Mouse (Mus musculus) lung, postnatal 36 days (tissue): ENCODE data around the gene Wdr27.
"Not testable (repeated sequence)": the region's sequence is repeated elsewhere in the genome, so short reads cannot be mapped to it uniquely, and the experiment has no call there.

Source experiments
- DNase-seq: peaks from one replicate; pipeline ENCODE4 v3.0.0; 2022; ENCODE audit warnings: mixed read lengths

Wdr27 gene

DNA sequence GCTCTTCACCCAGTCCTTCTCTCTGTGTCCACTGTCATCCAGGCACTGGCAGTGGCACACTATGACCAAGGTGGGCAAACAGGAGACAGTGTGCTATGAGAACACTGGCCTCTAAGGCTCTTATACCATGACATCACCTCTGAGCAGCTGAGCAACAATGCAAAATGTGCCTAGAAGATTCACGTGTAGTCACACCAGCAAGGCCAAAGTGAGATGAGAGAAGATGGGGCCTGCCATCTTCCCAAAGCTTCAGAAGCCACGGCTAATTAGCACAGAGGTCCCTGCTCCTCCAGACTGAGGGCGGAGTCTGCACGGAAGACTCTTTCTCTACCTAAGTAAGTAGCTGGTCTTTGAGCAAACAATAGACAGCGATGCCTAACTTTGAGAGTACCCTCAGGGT lies 14.3 kb downstream of the Wdr27 start:
- DNase-seq: no peak

GRCm38 (mm10) chr17:14927644-14928218 lies 15.2 kb downstream of the Wdr27 start:
- no peak for DNase-seq

GRCm38 (mm10) chr17:14921582-14921981 lies 21.4 kb downstream of the Wdr27 start:
- DNase-seq: no peak

- DNase-seq: no peak
These were observed 25.1 kb downstream of the Wdr27 start for GRCm38 (mm10) chr17:14917866-14918265.

- DNase-seq: no peak
These were observed 28.6 kb downstream of the Wdr27 start for GRCm38 (mm10) chr17:14914401-14914800.

DNA sequence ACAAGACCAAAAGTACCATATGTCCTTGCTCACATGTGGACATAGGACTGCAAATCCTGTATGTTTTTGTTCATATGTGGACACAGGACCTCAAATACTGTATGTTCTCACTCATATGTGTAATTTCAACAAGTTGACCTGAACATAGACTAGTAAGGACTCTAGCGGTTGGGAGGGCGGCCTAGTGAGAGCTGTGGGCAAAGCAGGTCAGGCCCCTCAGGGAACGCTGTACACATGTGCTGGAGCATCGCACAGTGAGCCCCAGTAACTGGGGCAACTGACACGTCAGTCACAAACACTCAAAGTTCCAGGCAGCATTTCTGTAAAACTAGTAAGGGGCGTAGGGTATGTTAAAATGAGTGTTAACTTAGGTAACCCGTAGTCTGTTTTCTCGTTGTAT lies 30.0 kb downstream of the Wdr27 start:
- no peak for DNase-seq

- no peak for DNase-seq
These were observed 30.5 kb downstream of the Wdr27 start for GRCm38 (mm10) chr17:14912420-14912819.

GRCm38 (mm10) chr17:14910771-14911170 lies 32.2 kb downstream of the Wdr27 start:
- no peak for DNase-seq

DNA sequence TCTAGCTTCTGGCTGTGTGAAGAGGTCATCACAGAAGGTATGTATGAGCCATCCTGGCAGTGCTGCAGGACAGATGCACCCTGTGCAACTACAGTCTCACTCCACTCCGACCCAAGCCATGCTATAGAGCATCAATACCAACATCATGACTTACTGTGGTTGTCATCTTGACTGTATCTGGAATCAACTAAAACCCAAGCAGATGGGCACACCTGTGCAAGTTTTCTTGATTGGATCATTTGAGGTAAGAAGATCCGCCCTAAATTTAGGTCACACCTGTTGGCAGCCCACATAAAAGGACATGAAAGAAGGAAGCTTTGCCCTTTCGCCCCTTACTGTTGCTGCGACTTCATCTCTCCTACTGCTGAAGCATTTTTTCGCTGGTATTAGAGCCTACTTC lies 33.6 kb downstream of the Wdr27 start:
- no peak for DNase-seq

GRCm38 (mm10) chr17:14907136-14907535 lies 35.8 kb downstream of the Wdr27 start:
- DNase-seq: no peak

DNA sequence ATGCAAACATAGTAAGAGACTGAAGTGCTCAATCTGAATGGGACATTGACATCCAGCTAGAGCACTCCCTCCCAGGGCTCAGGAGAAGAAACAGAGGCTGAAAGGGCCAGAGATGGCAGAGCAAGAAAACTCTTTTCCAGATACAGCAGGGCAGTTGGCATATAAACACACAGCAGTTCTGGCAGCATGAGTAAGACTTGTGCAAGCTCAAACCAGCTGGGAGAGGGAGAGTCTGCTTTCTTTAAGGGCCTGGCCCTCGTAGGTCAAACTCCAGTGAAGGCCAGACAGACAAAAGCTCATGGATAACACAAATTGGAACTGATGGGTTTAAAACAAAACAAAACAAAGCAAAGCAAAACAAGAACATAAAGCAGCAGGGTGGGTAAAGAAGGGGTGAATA lies 36.3 kb downstream of the Wdr27 start:
- no peak for DNase-seq

DNA sequence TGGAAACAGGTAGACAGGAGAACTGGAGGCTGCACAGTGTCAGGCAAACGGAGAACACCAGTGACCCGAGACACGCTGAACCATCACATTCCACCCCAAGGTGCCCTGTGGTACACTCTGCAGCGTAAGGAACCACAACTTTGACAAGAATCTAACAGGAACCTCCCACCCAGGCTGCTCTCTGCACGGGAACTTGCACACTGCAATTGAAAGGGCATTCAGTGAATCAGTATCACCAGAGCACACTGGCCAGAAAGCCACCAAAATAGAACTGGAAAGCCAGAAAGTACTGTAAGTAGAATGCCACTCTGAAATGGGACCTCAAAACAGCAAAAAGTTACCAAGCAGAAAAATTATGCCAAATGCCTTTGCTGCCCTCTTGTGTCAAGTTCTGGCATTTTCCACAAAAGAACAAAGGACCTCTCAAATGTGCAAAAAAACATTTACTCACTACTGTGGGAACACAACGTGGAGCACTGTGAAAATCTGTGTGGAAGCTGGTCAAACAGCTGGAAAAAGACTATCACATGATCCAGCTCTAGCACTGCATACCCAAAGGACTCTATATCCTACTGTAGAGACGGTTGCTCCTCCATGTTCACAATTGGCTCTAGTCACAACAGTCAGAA lies 38.2 kb downstream of the Wdr27 start:
- peak; percentile 81 for DNase-seq

DNA sequence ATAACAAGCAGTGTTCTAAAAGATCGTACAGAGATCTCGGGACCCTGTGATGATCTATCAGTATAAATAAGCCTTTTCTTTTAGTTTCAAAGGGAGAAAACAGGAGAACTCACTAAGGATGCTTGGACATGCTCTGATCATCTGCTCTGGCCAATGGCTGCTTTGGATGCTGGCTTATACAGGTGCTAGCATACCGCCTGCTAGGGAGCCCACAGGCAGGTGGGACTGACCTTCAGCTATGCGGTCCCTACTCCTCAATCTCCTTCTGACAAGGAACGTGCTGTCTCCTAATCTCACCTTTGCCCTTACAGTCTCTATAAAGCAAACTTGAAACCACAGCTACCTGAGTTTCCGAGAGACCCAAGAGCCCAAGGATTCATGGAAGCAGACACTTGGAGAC lies 38.8 kb downstream of the Wdr27 start:
- no peak for DNase-seq

- no peak for DNase-seq
These were observed 39.7 kb downstream of the Wdr27 start for GRCm38 (mm10) chr17:14903212-14903611.

DNA sequence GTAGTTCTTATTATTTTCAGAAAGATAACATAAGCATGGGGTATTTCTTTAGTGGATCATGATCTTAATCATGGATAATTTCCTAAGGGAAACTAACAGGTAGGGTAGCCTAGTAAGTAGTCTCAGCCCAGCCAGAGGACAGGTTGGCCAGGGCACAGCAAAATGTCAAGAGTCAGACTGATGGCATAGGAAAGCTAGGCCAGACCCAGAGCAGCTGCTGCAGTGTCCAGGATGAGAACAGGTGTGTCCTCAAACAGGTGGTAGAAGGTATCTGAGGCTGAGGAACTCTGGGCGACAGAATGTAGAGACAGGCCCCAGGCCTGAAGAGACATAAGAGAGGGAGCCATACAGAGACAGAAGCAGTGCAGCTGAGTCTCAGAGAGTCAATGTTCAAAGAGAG lies 44.0 kb downstream of the Wdr27 start:
- no peak for DNase-seq

- not testable (repeated sequence) for DNase-seq
These were observed 47.9 kb downstream of the Wdr27 start for GRCm38 (mm10) chr17:14895058-14895457.

DNA sequence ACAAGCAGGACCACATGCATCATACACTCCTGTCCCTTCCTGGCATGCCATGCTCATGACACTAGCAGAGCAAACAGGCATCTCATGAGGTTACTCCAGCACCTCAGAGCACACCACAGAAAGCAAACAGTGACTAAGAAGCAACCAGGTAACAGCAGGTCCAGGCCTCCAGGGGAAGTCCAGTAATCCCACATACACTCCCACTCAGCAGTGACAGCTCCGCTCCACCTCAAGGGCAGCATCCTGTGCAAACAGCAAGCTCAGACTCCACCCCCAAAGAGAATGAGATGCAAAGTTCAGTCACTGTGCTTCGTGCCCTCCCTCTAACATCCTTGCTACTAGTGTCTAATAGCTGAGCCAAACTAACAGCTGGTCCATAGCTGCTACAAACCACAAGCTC lies 56.0 kb downstream of the Wdr27 start:
- DNase-seq: no peak

DNA sequence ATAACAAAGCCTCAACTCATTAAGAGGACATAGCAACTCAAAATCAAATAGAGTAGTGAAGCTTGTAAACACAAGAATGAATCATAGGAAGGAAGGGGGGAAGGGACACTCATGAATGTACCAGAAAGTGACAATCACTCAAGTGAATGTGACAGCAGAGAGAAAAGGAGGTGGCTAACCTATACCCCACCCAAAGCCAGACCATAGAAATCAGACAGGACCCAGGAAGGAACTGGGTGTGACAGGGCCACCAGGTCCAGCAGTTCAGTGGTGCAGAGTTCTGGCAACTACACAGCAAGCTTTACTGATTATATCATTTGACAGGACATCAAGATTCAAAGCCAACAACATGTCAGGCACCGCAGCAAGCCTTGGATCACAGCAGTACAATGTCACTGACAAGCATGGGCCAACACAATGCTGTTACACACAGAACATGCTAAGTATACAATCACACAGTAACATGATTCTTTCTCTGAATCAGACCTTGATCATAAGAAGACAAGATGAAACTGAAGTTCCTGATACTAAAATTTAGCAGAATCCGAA lies 68.2 kb downstream of the Wdr27 start:
- DNase-seq: peak; percentile 19

DNA sequence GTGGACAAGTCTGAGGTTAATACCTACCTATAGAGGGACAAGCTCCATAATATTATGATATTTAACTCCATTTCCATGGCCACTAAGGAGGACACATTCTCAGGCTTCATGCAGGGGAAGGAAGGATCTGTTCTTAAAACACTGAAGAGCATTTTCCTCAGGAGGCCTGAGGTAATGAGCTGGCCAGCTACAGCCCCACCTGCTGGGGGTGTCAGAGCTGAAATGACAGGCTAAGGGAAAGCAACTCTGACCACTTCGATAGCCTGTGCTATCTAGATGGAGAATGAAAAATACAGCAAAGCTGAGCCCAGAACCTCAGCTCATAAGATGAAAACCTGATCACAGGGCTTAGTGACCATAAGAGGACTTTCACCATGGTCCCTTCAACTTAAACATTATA lies 82.7 kb downstream of the Wdr27 start:
- no peak for DNase-seq

DNA sequence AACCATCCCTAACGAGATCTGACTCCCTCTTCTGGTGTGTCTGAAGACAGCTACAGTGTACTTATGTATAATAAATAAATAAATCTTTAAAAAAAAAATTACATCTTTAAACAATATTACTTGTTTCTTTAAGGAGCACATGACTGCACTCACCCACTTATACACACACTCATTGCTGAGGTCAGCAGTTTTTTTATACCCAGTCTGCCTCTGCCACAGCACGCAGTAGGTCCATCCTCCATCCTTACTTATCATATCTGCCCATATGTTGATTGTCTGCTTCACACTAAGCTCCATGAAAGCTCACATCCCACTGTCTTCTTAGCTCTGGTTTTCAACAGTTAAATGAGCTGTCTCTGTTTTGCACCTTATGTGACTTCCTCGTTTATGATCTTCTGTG lies 95.2 kb downstream of the Wdr27 start:
- DNase-seq: no peak

- DNase-seq: peak; percentile 13
These were observed 96.1 kb downstream of the Wdr27 start for GRCm38 (mm10) chr17:14846880-14847279.

GRCm38 (mm10) chr17:14826715-14827295 lies 116.2 kb downstream of the Wdr27 start:
- DNase-seq: no peak

- DNase-seq: no peak
These were observed 118.0 kb downstream of the Wdr27 start for GRCm38 (mm10) chr17:14824938-14825337.

- no peak for DNase-seq
These were observed 125.0 kb downstream of the Wdr27 start for GRCm38 (mm10) chr17:14817975-14818374.
